Mouse (Mus musculus): Measurements from ENCODE around the gene Ror2. TPM values are rescaled to one million over a fixed set of nuclear protein-coding genes. Genes with fewer than 3 reads are reported as not detected.

Ror2 gene
- polyA plus RNA-seq, 1 experiment from 2014 or later, result 8.7 TPM

GRCm38 (mm10) chr13:53267155-53267554 lies 18.8 kb downstream of the Ror2 start:
- H3K9me3 ChIP-seq (ENCODE audit: control insufficient read depth, low read length), result no peaks in the 10 kb centered on the region
- H3K9ac ChIP-seq (ENCODE audit: low read length), result no peak overlapping the region
- DNase-seq (ENCODE audit: low spot score), result no peak
- H3K27me3 ChIP-seq (ENCODE audit: control insufficient read depth, insufficient read depth, low read length), result no peaks in the 10 kb centered on the region
- H3K27ac ChIP-seq (ENCODE audit: low read depth, low read length), result no peak overlapping the region
- H3K4me1 ChIP-seq (ENCODE audit: control insufficient read depth, insufficient read depth, low read length), result no peaks in the 10 kb centered on the region
- H3K36me3 ChIP-seq (ENCODE audit: control insufficient read depth, insufficient read depth, low read length), result no peaks in the 10 kb centered on the region
- no peak overlapping the region for H3K4me2 ChIP-seq (ENCODE audit: low read depth)
- H3K4me3 ChIP-seq (ENCODE audit: low read depth, low read length), result no peak overlapping the region
- WGBS, result 98% methylated on average over 4 of the region's 4 CpGs
- ATAC-seq (ENCODE audit: insufficient read depth, low FRiP score, low TSS enrichment), result no peak

- H3K4me2 ChIP-seq (ENCODE audit: low read depth), result no peak overlapping the region
- H3K9me3 ChIP-seq (ENCODE audit: control insufficient read depth, low read length), result no peaks in the 10 kb centered on the region
- no peak overlapping the region for H3K4me3 ChIP-seq (ENCODE audit: low read depth, low read length)
- H3K9ac ChIP-seq (ENCODE audit: low read length), result no peak overlapping the region
- DNase-seq (ENCODE audit: low spot score) (no peak), ATAC-seq (ENCODE audit: insufficient read depth, low FRiP score, low TSS enrichment) (no peak)
- 78% methylated on average over 8 of the region's 8 CpGs for WGBS
- no peak overlapping the region for H3K27ac ChIP-seq (ENCODE audit: low read depth, low read length)
- H3K36me3 ChIP-seq (ENCODE audit: control insufficient read depth, insufficient read depth, low read length), result no peaks in the 10 kb centered on the region
- H3K27me3 ChIP-seq (ENCODE audit: control insufficient read depth, insufficient read depth, low read length), result no peaks in the 10 kb centered on the region
- no peaks in the 10 kb centered on the region for H3K4me1 ChIP-seq (ENCODE audit: control insufficient read depth, insufficient read depth, low read length)
These were observed 19.4 kb downstream of the Ror2 start for GRCm38 (mm10) chr13:53266543-53266951.

GRCm38 (mm10) chr13:53264896-53265295 lies 21.0 kb downstream of the Ror2 start:
- ATAC-seq (ENCODE audit: insufficient read depth, low FRiP score, low TSS enrichment) (no peak), DNase-seq (ENCODE audit: low spot score) (no peak)
- Histone ChIP-seq H3K4me3 (ENCODE audit: low read depth, low read length) (no peak overlapping the region), H3K9ac (ENCODE audit: low read length) (no peak overlapping the region), H3K36me3 (ENCODE audit: control insufficient read depth, insufficient read depth, low read length) (no peaks in the 10 kb centered on the region), H3K4me2 (ENCODE audit: low read depth) (no peak overlapping the region), H3K9me3 (ENCODE audit: control insufficient read depth, low read length) (no peaks in the 10 kb centered on the region), H3K27ac (ENCODE audit: low read depth, low read length) (no peak overlapping the region), H3K4me1 (ENCODE audit: control insufficient read depth, insufficient read depth, low read length) (0 out of 2 replicates have a peak, but pooled peaks cover 3% of the 10 kb centered on the region), H3K27me3 (ENCODE audit: control insufficient read depth, insufficient read depth, low read length) (no peaks in the 10 kb centered on the region)
- WGBS, result 88% methylated on average over 4 of the region's 4 CpGs

GRCm38 (mm10) chr13:53262509-53263250 lies 23.2 kb downstream of the Ror2 start:
- Histone ChIP-seq H3K9ac (ENCODE audit: low read length) (no peak overlapping the region), H3K4me3 (ENCODE audit: low read depth, low read length) (no peak overlapping the region), H3K4me1 (ENCODE audit: control insufficient read depth, insufficient read depth, low read length) (0 out of 2 replicates have a peak, but pooled peaks cover 3% of the 10 kb centered on the region), H3K9me3 (ENCODE audit: control insufficient read depth, low read length) (no peaks in the 10 kb centered on the region), H3K4me2 (ENCODE audit: low read depth) (no peak overlapping the region), H3K36me3 (ENCODE audit: control insufficient read depth, insufficient read depth, low read length) (no peaks in the 10 kb centered on the region), H3K27ac (ENCODE audit: low read depth, low read length) (no peak overlapping the region), H3K27me3 (ENCODE audit: control insufficient read depth, insufficient read depth, low read length) (no peaks in the 10 kb centered on the region)
- ATAC-seq (ENCODE audit: insufficient read depth, low FRiP score, low TSS enrichment) (no peak), DNase-seq (ENCODE audit: low spot score) (no peak)
- 78% methylated on average over 16 of the region's 16 CpGs for WGBS

GRCm38 (mm10) chr13:53261106-53261771 lies 24.7 kb downstream of the Ror2 start:
- Histone ChIP-seq H3K9me3 (ENCODE audit: control insufficient read depth, low read length) (no peaks in the 10 kb centered on the region), H3K9ac (ENCODE audit: low read length) (no peak overlapping the region), H3K4me3 (ENCODE audit: low read depth, low read length) (no peak overlapping the region), H3K4me2 (ENCODE audit: low read depth) (no peak overlapping the region), H3K27me3 (ENCODE audit: control insufficient read depth, insufficient read depth, low read length) (no peaks in the 10 kb centered on the region), H3K27ac (ENCODE audit: low read depth, low read length) (no peak overlapping the region), H3K4me1 (ENCODE audit: control insufficient read depth, insufficient read depth, low read length) (0 out of 2 replicates have a peak, but pooled peaks cover 3% of the 10 kb centered on the region), H3K36me3 (ENCODE audit: control insufficient read depth, insufficient read depth, low read length) (no peaks in the 10 kb centered on the region)
- DNase-seq (ENCODE audit: low spot score), result no peak
- 79% methylated on average over 8 of the region's 8 CpGs for WGBS
- ATAC-seq (ENCODE audit: insufficient read depth, low FRiP score, low TSS enrichment), result no peak

GRCm38 (mm10) chr13:53258943-53259342 lies 27.0 kb downstream of the Ror2 start:
- WGBS, result 79% methylated on average over 8 of the region's 8 CpGs
- Histone ChIP-seq H3K4me1 (ENCODE audit: control insufficient read depth, insufficient read depth, low read length) (0 out of 2 replicates have a peak, but pooled peaks cover 3% of the 10 kb centered on the region), H3K27ac (ENCODE audit: low read depth, low read length) (no peak overlapping the region), H3K36me3 (ENCODE audit: control insufficient read depth, insufficient read depth, low read length) (no peaks in the 10 kb centered on the region), H3K4me3 (ENCODE audit: low read depth, low read length) (no peak overlapping the region), H3K9ac (ENCODE audit: low read length) (no peak overlapping the region), H3K27me3 (ENCODE audit: control insufficient read depth, insufficient read depth, low read length) (no peaks in the 10 kb centered on the region), H3K4me2 (ENCODE audit: low read depth) (no peak overlapping the region), H3K9me3 (ENCODE audit: control insufficient read depth, low read length) (no peaks in the 10 kb centered on the region)
- no peak for DNase-seq (ENCODE audit: low spot score)
- no peak for ATAC-seq (ENCODE audit: insufficient read depth, low FRiP score, low TSS enrichment)

GRCm38 (mm10) chr13:53258497-53258896 lies 27.4 kb downstream of the Ror2 start:
- H3K4me3 ChIP-seq (ENCODE audit: low read depth, low read length), result no peak overlapping the region
- 62% methylated on average over 4 of the region's 4 CpGs for WGBS
- no peak overlapping the region for H3K4me2 ChIP-seq (ENCODE audit: low read depth)
- no peak overlapping the region for H3K27ac ChIP-seq (ENCODE audit: low read depth, low read length)
- no peaks in the 10 kb centered on the region for H3K27me3 ChIP-seq (ENCODE audit: control insufficient read depth, insufficient read depth, low read length)
- H3K36me3 ChIP-seq (ENCODE audit: control insufficient read depth, insufficient read depth, low read length), result no peaks in the 10 kb centered on the region
- H3K9me3 ChIP-seq (ENCODE audit: control insufficient read depth, low read length), result no peaks in the 10 kb centered on the region
- DNase-seq (ENCODE audit: low spot score), result no peak
- H3K4me1 ChIP-seq (ENCODE audit: control insufficient read depth, insufficient read depth, low read length), result 0 out of 2 replicates have a peak, but pooled peaks cover 3% of the 10 kb centered on the region
- no peak overlapping the region for H3K9ac ChIP-seq (ENCODE audit: low read length)
- no peak for ATAC-seq (ENCODE audit: insufficient read depth, low FRiP score, low TSS enrichment)

- Histone ChIP-seq H3K4me3 (ENCODE audit: low read depth, low read length) (no peak overlapping the region), H3K36me3 (ENCODE audit: control insufficient read depth, insufficient read depth, low read length) (no peaks in the 10 kb centered on the region)
- no peak for ATAC-seq (ENCODE audit: insufficient read depth, low FRiP score, low TSS enrichment)
These were observed 32.7 kb downstream of the Ror2 start for GRCm38 (mm10) chr13:53253255-53253654.

More at GRCm38 (mm10) chr13:53253255-53253654, 32.7 kb downstream of the Ror2 start:
- no peaks in the 10 kb centered on the region for H3K27me3 ChIP-seq (ENCODE audit: control insufficient read depth, insufficient read depth, low read length)
- H3K9ac ChIP-seq (ENCODE audit: low read length), result no peak overlapping the region
- no peak overlapping the region for H3K27ac ChIP-seq (ENCODE audit: low read depth, low read length)
- H3K4me2 ChIP-seq (ENCODE audit: low read depth), result no peak overlapping the region
- 0 out of 2 replicates have a peak, but pooled peaks cover 4% of the 10 kb centered on the region for H3K4me1 ChIP-seq (ENCODE audit: control insufficient read depth, insufficient read depth, low read length)
- WGBS, result 87% methylated on average over 12 of the region's 12 CpGs
- DNase-seq (ENCODE audit: low spot score), result no peak
- H3K9me3 ChIP-seq (ENCODE audit: control insufficient read depth, low read length), result no peaks in the 10 kb centered on the region
